Mouse (Mus musculus) ES-E14 (cell line): Measurements from ENCODE around the gene Ephb4. TPM values are rescaled to one million over a fixed set of nuclear protein-coding genes. Genes with fewer than 3 reads are reported as not detected.

Source experiments
- DNase-seq: peaks from one replicate; pipeline ENCODE4 v3.0.0-alpha.2; 2013; ENCODE audit warnings: low read depth, low spot score
- H3K27ac ChIP-seq: 2 replicates; pipeline ENCODE4 v1.5.1; 2012; ENCODE audit warnings: low read depth, mild to moderate bottlenecking, low read length, moderate library complexity, mixed read lengths; ENCODE audit not compliant: poor library complexity, insufficient read depth, severe bottlenecking
- H3K36me3 ChIP-seq: 2 replicates; pipeline ENCODE4 v1.6.1; 2012; ENCODE audit warnings: mild to moderate bottlenecking, low read length, moderate library complexity, mixed read lengths; ENCODE audit not compliant: control insufficient read depth, poor library complexity, insufficient read depth, severe bottlenecking
- H3K4me1 ChIP-seq, 2 experiments: fragments of 150-350 bp in 1 of 2; sonication (generic) in 1 of 2; 2 replicates each; pipeline ENCODE4 v1.6.1; 2012; ENCODE audit warnings: low read length in 2 of 2, mild to moderate bottlenecking in 1 of 2, mixed read lengths in 1 of 2; ENCODE audit not compliant: control insufficient read depth in 2 of 2, insufficient read depth in 2 of 2, poor library complexity in 1 of 2
- H3K4me3 ChIP-seq, 2 experiments: fragments of 150-350 bp in 1 of 2; sonication (generic) in 1 of 2; 2 replicates each; pipeline ENCODE4 v1.5.1; 2012; ENCODE audit warnings: low read length in 2 of 2, low read depth in 1 of 2, mild to moderate bottlenecking in 1 of 2, mixed read lengths in 1 of 2; ENCODE audit not compliant: insufficient read depth in 1 of 2, poor library complexity in 1 of 2, severe bottlenecking in 1 of 2
- H3K9ac ChIP-seq: 2 replicates; pipeline ENCODE4 v1.6.1; 2012; ENCODE audit warnings: low read depth, mild to moderate bottlenecking, low read length, mixed read lengths; ENCODE audit not compliant: poor library complexity, insufficient read depth, severe bottlenecking
- H3K9me3 ChIP-seq: fragments of 150-350 bp; sonication (generic); 2 replicates; pipeline ENCODE4 v1.6.1; 2012; ENCODE audit warnings: low read depth, mild to moderate bottlenecking, low read length; ENCODE audit not compliant: control insufficient read depth, insufficient read depth
- CHD2 ChIP-seq: IDR thresholded peaks from 2 replicates; pipeline ENCODE4 v1.6.1; 2014; ENCODE audit warnings: mild to moderate bottlenecking, low read depth, low read length, inconsistent platforms
- HCFC1 ChIP-seq: IDR thresholded peaks from 2 replicates; pipeline ENCODE4 v1.6.1; 2012; ENCODE audit warnings: low read length, inconsistent platforms, borderline replicate concordance; ENCODE audit not compliant: insufficient read depth
- MAFK ChIP-seq: IDR thresholded peaks from 2 replicates; pipeline ENCODE4 v1.6.1; 2014; ENCODE audit warnings: mild to moderate bottlenecking, low read depth, low read length, inconsistent platforms; ENCODE audit not compliant: insufficient read depth
- ZC3H11A ChIP-seq: IDR thresholded peaks from 2 replicates; pipeline ENCODE4 v1.6.1; 2012; ENCODE audit warnings: low read depth, mild to moderate bottlenecking, inconsistent platforms, low read length, borderline replicate concordance
- ZNF384 ChIP-seq: IDR thresholded peaks from 2 replicates; pipeline ENCODE4 v1.6.1; 2012; ENCODE audit warnings: low read depth, low read length, inconsistent platforms
- in situ Hi-C, 2 experiments: fragments of 600-800 bp; cut with MboI; formaldehyde crosslinking; loops; one replicate each; pipeline ENCODE4 v1.15.1; 2025; ENCODE audit warnings: low sequenced_read_pairs in 2 of 2, inconsistent platforms in 1 of 2; ENCODE audit not compliant: unreplicated experiment in 2 of 2
- total RNA-seq: library from RNA; depleted of rRNA; stranded (reverse); fragments of 300-350 nt; gene quantifications from 2 replicates; pipeline ENCODE4 v1.2.3, GENCODE M21; 2012

Ephb4 gene
- total RNA-seq, 1 experiment = 34.3 TPM

GRCm38 (mm10) chr5:137317361-137317760, 32.5 kb upstream of the Ephb4 start:
- peaks cover 6% of the 10 kb centered on the region; the same call in 1 of the 2 replicates for H3K36me3 ChIP-seq
- H3K9me3 ChIP-seq = no peaks in the 10 kb centered on the region
- no peak for TF ChIP-seq HCFC1
- in situ Hi-C loops = no loop called here
- H3K4me1 ChIP-seq = peaks cover 0 to 18% of the 10 kb centered on the region in 2 experiments; a peak in 2 of 4 replicates
- no peak overlapping the region for H3K4me3 ChIP-seq
- no peak overlapping the region for H3K9ac ChIP-seq
- no peak for DNase-seq
- no peak overlapping the region for H3K27ac ChIP-seq

GRCm38 (mm10) chr5:137318570-137318969, 31.3 kb upstream of the Ephb4 start:
- Histone ChIP-seq H3K9me3 (no peaks in the 10 kb centered on the region), H3K36me3 (peaks cover 5% of the 10 kb centered on the region; the same call in 1 of the 2 replicates), H3K9ac (no peak overlapping the region), H3K4me1 (peaks cover 0 to 16% of the 10 kb centered on the region in 2 experiments; a peak in 2 of 4 replicates), H3K4me3 (no peak overlapping the region), H3K27ac (no peak overlapping the region)
- DNase-seq = no peak
- in situ Hi-C loops = no loop called here
- TF ChIP-seq HCFC1 (no peak), ZNF384 (no peak), MAFK (no peak)

GRCm38 (mm10) chr5:137320996-137321395, 28.9 kb upstream of the Ephb4 start:
- peaks cover 0 to 4% of the 10 kb centered on the region in 2 experiments; a peak in 2 of 4 replicates for H3K4me1 ChIP-seq
- H3K9me3 ChIP-seq = no peaks in the 10 kb centered on the region
- in situ Hi-C loops = no loop called here
- H3K36me3 ChIP-seq = peaks cover 11% of the 10 kb centered on the region
- no peak overlapping the region for H3K27ac ChIP-seq
- H3K9ac ChIP-seq = no peak overlapping the region
- no peak overlapping the region for H3K4me3 ChIP-seq
- DNase-seq = no peak
- TF ChIP-seq MAFK (no peak), ZNF384 (no peak), HCFC1 (no peak)

- H3K4me1 ChIP-seq = peaks cover 8 to 9% of the 10 kb centered on the region in 2 experiments
- TF ChIP-seq HCFC1 (no peak), ZNF384 (no peak), CHD2 (no peak), ZC3H11A (no peak), MAFK (no peak)
- H3K4me3 ChIP-seq = no peak overlapping the region
- no peak overlapping the region for H3K9ac ChIP-seq
- DNase-seq = no peak
- in situ Hi-C loops = no loop called here
- peaks cover 2% of the 10 kb centered on the region; the same call in 1 of the 2 replicates for H3K36me3 ChIP-seq
- no peak overlapping the region for H3K27ac ChIP-seq
- no peaks in the 10 kb centered on the region for H3K9me3 ChIP-seq
Observed at GRCm38 (mm10) chr5:137330910-137331309, 19.0 kb upstream of the Ephb4 start.

GRCm38 (mm10) chr5:137332857-137333511, 16.9 kb upstream of the Ephb4 start:
- Histone ChIP-seq H3K4me1 (peaks cover 13 to 22% of the 10 kb centered on the region in 2 experiments), H3K9me3 (no peaks in the 10 kb centered on the region), H3K4me3 (peak overlapping the region; percentile 82 to 90), H3K36me3 (no peaks in the 10 kb centered on the region; the same call in 1 of the 2 replicates), H3K9ac (peak overlapping the region; percentile 59; the same call in 1 of the 2 replicates), H3K27ac (no peak overlapping the region)
- in situ Hi-C loops = no loop called here
- TF ChIP-seq MAFK (no peak), ZC3H11A (no peak), CHD2 (no peak), HCFC1 (no peak), ZNF384 (no peak)
- no peak for DNase-seq
